Mouse (Mus musculus) lung, postnatal 0 days (tissue): ENCODE results near the gene 1810009A15Rik.

Experiments
- CTCF ChIP-seq: IDR thresholded peaks from 2 replicates; pipeline ENCODE4 v1.5.1; 2016; ENCODE audit warnings: antibody characterized with exemption, mild to moderate bottlenecking
- EP300 ChIP-seq: IDR thresholded peaks from 2 replicates; pipeline ENCODE4 v1.6.1; 2016; ENCODE audit warnings: antibody characterized with exemption, mild to moderate bottlenecking, control low read depth

- TF ChIP-seq CTCF, result no peak
- TF ChIP-seq EP300, result no peak
These were observed 13.6 kb upstream of the 1810009A15Rik start for GRCm38 (mm10) chr19:8875031-8875430.
